Mouse (Mus musculus) retina, postnatal 1 day (tissue): ENCODE data around the gene Bbc3.
A peak's percentile ranks its signal among the peaks of the same experiment; 100 is the strongest.

Experiments used
- DNase-seq: peaks from one replicate; pipeline ENCODE4 v3.0.0-alpha.2; 2012

The Bbc3 gene

GRCm38 (mm10) chr7:16319216-16319615 is 11.0 kb downstream of the Bbc3 start:
- no peak for DNase-seq

GRCm38 (mm10) chr7:16320479-16320878 is 12.3 kb downstream of the Bbc3 start:
- DNase-seq: no peak

- no peak for DNase-seq
Observed at GRCm38 (mm10) chr7:16324661-16325060, 16.5 kb downstream of the Bbc3 start.

- peak; percentile 89 for DNase-seq
Observed at GRCm38 (mm10) chr7:16325920-16326606, 17.9 kb downstream of the Bbc3 start.

GRCm38 (mm10) chr7:16326607-16326971 is 18.4 kb downstream of the Bbc3 start:
- DNase-seq: no peak

GRCm38 (mm10) chr7:16329146-16329545 is 21.0 kb downstream of the Bbc3 start:
- DNase-seq: no peak

GRCm38 (mm10) chr7:16337733-16338132 is 29.5 kb downstream of the Bbc3 start:
- no peak for DNase-seq

GRCm38 (mm10) chr7:16344598-16344997 is 36.4 kb downstream of the Bbc3 start:
- no peak for DNase-seq

GRCm38 (mm10) chr7:16345297-16345696 is 37.1 kb downstream of the Bbc3 start:
- no peak for DNase-seq

GRCm38 (mm10) chr7:16349999-16350398 is 41.8 kb downstream of the Bbc3 start:
- DNase-seq: no peak

- DNase-seq: no peak
Observed at GRCm38 (mm10) chr7:16355854-16356594, 47.8 kb downstream of the Bbc3 start.

- no peak for DNase-seq
Observed at GRCm38 (mm10) chr7:16357602-16358001, 49.4 kb downstream of the Bbc3 start.

GRCm38 (mm10) chr7:16364319-16364718 is 56.1 kb downstream of the Bbc3 start:
- DNase-seq: no peak

GRCm38 (mm10) chr7:16364901-16365500 is 56.8 kb downstream of the Bbc3 start:
- DNase-seq: peak; percentile 6

GRCm38 (mm10) chr7:16366133-16366646 is 58.0 kb downstream of the Bbc3 start:
- no peak for DNase-seq

GRCm38 (mm10) chr7:16366669-16367068 is 58.5 kb downstream of the Bbc3 start:
- DNase-seq: no peak
